Mouse (Mus musculus) liver, embryonic 13.5 days (tissue): ENCODE results near the gene Elp1. TPM values are rescaled to one million over a fixed set of nuclear protein-coding genes. Genes with fewer than 3 reads are reported as not detected.

ENCODE experiments used
- ATAC-seq: fragments of 200-750 bp; cut with Nextera tagmentation; 2 replicates; pipeline ENCODE4 v1.8.0; 2017; ENCODE audit warnings: low read depth, mild to moderate bottlenecking, moderate number of reproducible peaks, moderate library complexity
- DNase-seq: peaks from one replicate; pipeline ENCODE4 v3.0.0; 2022
- H3K27ac ChIP-seq: fragments of 300-500 bp; sonication (generic); 2 replicates; pipeline ENCODE4 v1.5.1; 2015; ENCODE audit warnings: moderate library complexity, mild to moderate bottlenecking, inconsistent platforms
- H3K27me3 ChIP-seq: fragments of 300-500 bp; sonication (generic); 2 replicates; pipeline ENCODE4 v1.6.1; 2015; ENCODE audit warnings: mild to moderate bottlenecking, inconsistent platforms
- H3K36me3 ChIP-seq: fragments of 300-500 bp; sonication (generic); 2 replicates; pipeline ENCODE4 v1.6.1; 2015; ENCODE audit warnings: mild to moderate bottlenecking, inconsistent platforms
- H3K4me1 ChIP-seq: fragments of 300-500 bp; sonication (generic); replicated peaks from 2 replicates; pipeline ENCODE4 v1.6.1; 2015; ENCODE audit warnings: inconsistent platforms
- H3K4me2 ChIP-seq: fragments of 300-500 bp; sonication (generic); 2 replicates; pipeline ENCODE4 v1.6.1; 2015; ENCODE audit warnings: inconsistent platforms, mild to moderate bottlenecking, moderate library complexity
- H3K4me3 ChIP-seq: fragments of 300-500 bp; sonication (generic); replicated peaks from 2 replicates; pipeline ENCODE4 v1.5.1; 2015; ENCODE audit warnings: mild to moderate bottlenecking, inconsistent platforms
- H3K9ac ChIP-seq: fragments of 300-500 bp; sonication (generic); 2 replicates; pipeline ENCODE4 v1.6.1; 2015; ENCODE audit warnings: mild to moderate bottlenecking, inconsistent platforms
- H3K9me3 ChIP-seq: fragments of 300-500 bp; sonication (generic); replicated peaks from 2 replicates; pipeline ENCODE4 v1.6.1; 2016; ENCODE audit warnings: inconsistent platforms
- WGBS: fragments of 180-500 bp; shearing (Covaris S2); methylation state at CpG from one replicate; pipeline ENCODE4 v1.1.7; 2015; ENCODE audit not compliant: insufficient replicate concordance; 5-methylcytosine and 5-hydroxymethylcytosine counted together
- polyA plus RNA-seq: library from polyadenylated mRNA; unstranded; fragments of >200 nt; fragmentation: Nextera tagmentation; extraction: Ambion mirVana; gene quantifications from 2 replicates; pipeline ENCODE4 v1.2.1, GENCODE M21; 2015

Gene Elp1
- polyA plus RNA-seq = 14.8 and 15.7 TPM in 2 replicates

GRCm38 (mm10) chr4:56801907-56802668 is at the start of gene Elp1, which contains the start of gene Fam206a:
TSS of gene Elp1 (minus strand) at chr4:56802331.
TSS of gene Fam206a (plus strand) at chr4:56802345.
- Histone ChIP-seq H3K36me3 (peaks cover 46% of the 10 kb centered on the region), H3K4me3 (peak within 1 kb of the TSS; percentile 80), H3K9ac (peak within 1 kb of the TSS; percentile 80), H3K4me2 (peak within 1 kb of the TSS; percentile 92), H3K9me3 (no peaks in the 10 kb centered on the region), H3K27ac (peak within 1 kb of the TSS; percentile 40), H3K4me1 (peaks cover 28% of the 10 kb centered on the region), H3K27me3 (no peaks in the 10 kb centered on the region)
- WGBS = under 1% methylated on average over 72 of the region's 72 CpGs
- peak; percentile 92 for ATAC-seq
- DNase-seq = peak; percentile 89

DNA sequence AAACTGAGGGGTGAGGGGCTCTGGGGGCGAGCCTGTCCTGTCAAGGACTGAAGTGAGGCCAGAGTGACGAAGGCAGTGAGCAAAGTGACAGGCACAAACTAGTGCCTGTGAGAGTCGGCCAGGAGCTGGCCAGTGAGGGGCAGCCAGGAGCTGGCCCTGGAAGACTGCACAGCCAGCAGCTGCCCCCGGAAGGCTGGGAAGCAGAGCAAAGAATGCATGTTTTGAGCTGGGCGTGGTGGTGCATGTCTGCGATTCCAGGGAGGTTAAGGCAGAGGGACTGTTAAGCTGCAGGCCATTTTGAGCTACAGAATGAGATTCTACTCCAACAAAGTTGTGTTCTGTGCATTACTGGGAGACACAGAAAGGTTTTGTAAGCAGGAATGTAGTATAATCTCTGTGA is 48.6 kb upstream of the Elp1 start:
- peaks cover 6% of the 10 kb centered on the region for H3K4me1 ChIP-seq
- H3K27ac ChIP-seq = no peak overlapping the region
- no peak for DNase-seq
- H3K4me2 ChIP-seq = no peak overlapping the region
- no peaks in the 10 kb centered on the region for H3K9me3 ChIP-seq
- 58% methylated on average over 6 of the region's 6 CpGs for WGBS
- no peak overlapping the region for H3K4me3 ChIP-seq
- no peak for ATAC-seq
- peaks cover 2% of the 10 kb centered on the region for H3K36me3 ChIP-seq
- no peaks in the 10 kb centered on the region for H3K27me3 ChIP-seq
- H3K9ac ChIP-seq = no peak overlapping the region

GRCm38 (mm10) chr4:56848044-56848443 is 45.9 kb upstream of the Elp1 start:
- Histone ChIP-seq H3K4me2 (no peak overlapping the region), H3K27ac (no peak overlapping the region), H3K4me1 (peaks cover 6% of the 10 kb centered on the region), H3K9ac (no peak overlapping the region), H3K27me3 (no peaks in the 10 kb centered on the region), H3K4me3 (no peak overlapping the region), H3K9me3 (no peaks in the 10 kb centered on the region), H3K36me3 (peaks cover 20% of the 10 kb centered on the region)
- no peak for ATAC-seq
- DNase-seq = no peak
- WGBS = 84% methylated on average over 6 of the region's 6 CpGs

DNA sequence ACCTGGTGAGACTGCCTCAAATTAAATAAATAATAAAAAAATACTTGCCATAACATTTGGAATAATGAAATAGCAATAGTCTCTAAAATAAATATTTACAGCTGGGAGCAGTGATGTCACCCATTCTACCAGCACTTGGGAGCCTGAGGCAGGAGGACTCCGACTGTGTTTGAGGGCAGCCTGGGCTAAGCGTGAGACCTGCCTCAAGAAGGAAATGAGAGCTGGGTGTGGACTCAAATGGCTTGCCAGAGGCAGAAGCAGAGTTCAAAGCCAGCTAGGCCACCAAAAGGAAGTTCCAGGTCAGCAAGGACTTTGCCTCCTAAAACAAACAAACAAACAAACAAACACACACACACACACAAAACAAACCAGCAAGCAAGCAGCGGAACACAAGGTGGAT is 45.3 kb upstream of the Elp1 start:
- Histone ChIP-seq H3K4me2 (no peak overlapping the region), H3K27me3 (no peaks in the 10 kb centered on the region), H3K27ac (no peak overlapping the region), H3K4me3 (no peak overlapping the region), H3K9ac (no peak overlapping the region), H3K4me1 (peaks cover 6% of the 10 kb centered on the region), H3K36me3 (peaks cover 20% of the 10 kb centered on the region), H3K9me3 (no peaks in the 10 kb centered on the region)
- no peak for ATAC-seq
- 86% methylated on average over 3 of the region's 3 CpGs for WGBS
- DNase-seq = no peak

- Histone ChIP-seq H3K9ac (no peak overlapping the region), H3K4me1 (peaks cover 6% of the 10 kb centered on the region), H3K27ac (no peak overlapping the region), H3K4me3 (no peak overlapping the region), H3K36me3 (peaks cover 25% of the 10 kb centered on the region), H3K27me3 (no peaks in the 10 kb centered on the region), H3K4me2 (no peak overlapping the region), H3K9me3 (no peaks in the 10 kb centered on the region)
- ATAC-seq = no peak
- WGBS = 68% methylated on average over 12 of the region's 12 CpGs
- no peak for DNase-seq
Observed at GRCm38 (mm10) chr4:56845896-56846533, 43.9 kb upstream of the Elp1 start.

DNA sequence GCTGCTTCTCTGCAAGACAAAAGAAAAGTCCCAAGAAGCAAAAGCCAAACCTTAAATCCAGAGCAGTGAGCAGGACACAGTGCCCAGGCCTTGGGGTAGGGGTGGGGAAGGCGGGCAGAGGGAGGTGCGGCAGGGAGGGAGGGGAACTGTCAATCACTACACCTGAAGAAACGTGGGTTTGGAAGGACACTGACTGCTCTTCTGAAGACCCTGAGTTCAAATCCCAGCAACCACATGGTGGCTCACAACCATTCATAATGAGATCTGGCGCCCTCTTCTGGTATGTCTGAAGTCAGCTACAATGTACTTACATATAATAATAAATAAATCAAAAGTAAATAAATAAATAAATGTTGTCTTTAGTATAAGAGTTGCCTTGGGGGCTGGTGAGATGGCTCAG is 42.8 kb upstream of the Elp1 start:
- Histone ChIP-seq H3K27ac (no peak overlapping the region), H3K4me2 (no peak overlapping the region), H3K27me3 (no peaks in the 10 kb centered on the region), H3K36me3 (peaks cover 29% of the 10 kb centered on the region), H3K9ac (no peak overlapping the region), H3K4me1 (no peaks in the 10 kb centered on the region; the same call in 1 of the 2 replicates), H3K9me3 (no peaks in the 10 kb centered on the region), H3K4me3 (no peak overlapping the region)
- no peak for DNase-seq
- ATAC-seq = no peak
- WGBS = 67% methylated on average over 4 of the region's 4 CpGs

- DNase-seq = no peak
- H3K27me3 ChIP-seq = no peaks in the 10 kb centered on the region
- H3K9ac ChIP-seq = no peak overlapping the region
- no peak for ATAC-seq
- no peak overlapping the region for H3K4me3 ChIP-seq
- no peaks in the 10 kb centered on the region; the same call in 1 of the 2 replicates for H3K4me1 ChIP-seq
- 64% methylated on average over 2 of the region's 2 CpGs for WGBS
- no peaks in the 10 kb centered on the region for H3K9me3 ChIP-seq
- no peak overlapping the region for H3K27ac ChIP-seq
- H3K36me3 ChIP-seq = peaks cover 32% of the 10 kb centered on the region
- no peak overlapping the region for H3K4me2 ChIP-seq
Observed at GRCm38 (mm10) chr4:56843963-56844362, 41.8 kb upstream of the Elp1 start.

DNA sequence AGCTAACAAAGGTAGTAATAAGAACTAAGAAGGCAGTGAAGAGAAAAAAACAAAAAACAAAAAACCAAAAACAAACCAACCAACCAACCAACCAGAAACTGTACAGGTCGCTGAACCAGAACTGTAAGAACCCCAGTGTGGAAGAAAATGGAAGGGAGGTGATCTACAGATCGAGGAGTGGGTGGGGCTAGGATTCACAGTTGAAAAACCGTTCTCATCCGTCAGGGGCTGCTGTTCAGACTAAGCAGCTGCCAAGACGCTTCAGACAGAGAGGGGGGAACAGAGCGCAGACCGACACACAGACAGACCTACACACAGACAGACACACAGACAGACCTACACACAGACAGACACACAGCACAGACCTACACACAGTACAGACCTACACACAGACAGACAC is 40.4 kb upstream of the Elp1 start:
- Histone ChIP-seq H3K4me3 (no peak overlapping the region), H3K4me1 (no peaks in the 10 kb centered on the region; the same call in 1 of the 2 replicates), H3K27me3 (no peaks in the 10 kb centered on the region), H3K9me3 (no peaks in the 10 kb centered on the region), H3K27ac (peak overlapping the region; percentile 39; the same call in 1 of the 2 replicates), H3K4me2 (no peak overlapping the region), H3K36me3 (peaks cover 39% of the 10 kb centered on the region), H3K9ac (no peak overlapping the region)
- DNase-seq = no peak
- WGBS = 58% methylated on average over 7 of the region's 7 CpGs
- no peak for ATAC-seq

- ATAC-seq = no peak
- no peak for DNase-seq
- Histone ChIP-seq H3K27me3 (no peaks in the 10 kb centered on the region), H3K4me1 (no peaks in the 10 kb centered on the region; the same call in 1 of the 2 replicates), H3K4me3 (no peak overlapping the region), H3K9me3 (no peaks in the 10 kb centered on the region), H3K27ac (no peak overlapping the region), H3K36me3 (peaks cover 40% of the 10 kb centered on the region), H3K9ac (no peak overlapping the region), H3K4me2 (no peak overlapping the region)
- WGBS = 67% methylated on average over 3 of the region's 3 CpGs
Observed at GRCm38 (mm10) chr4:56840297-56840696, 38.2 kb upstream of the Elp1 start.

DNA sequence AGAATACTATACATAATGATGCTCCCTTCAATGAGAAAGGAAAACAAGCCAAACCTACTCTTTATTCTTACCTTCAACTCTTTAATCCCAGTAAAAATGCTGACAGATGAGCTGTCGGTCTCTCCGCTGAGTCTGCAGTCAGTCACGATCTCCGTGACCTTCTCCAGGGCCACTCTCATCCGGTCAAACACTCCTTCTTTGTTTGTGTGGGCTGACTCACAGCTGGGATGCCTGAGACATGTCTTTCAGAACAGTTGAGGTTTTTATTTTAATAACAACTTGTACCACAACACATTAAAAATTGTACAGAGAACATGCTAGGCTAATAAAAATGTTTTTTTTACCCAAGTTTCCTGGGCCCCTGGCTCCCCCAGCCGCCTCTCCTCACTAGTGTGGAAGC is 35.5 kb upstream of the Elp1 start:
- no peak for ATAC-seq
- H3K27ac ChIP-seq = no peak overlapping the region
- DNase-seq = no peak
- 75% methylated on average over 6 of the region's 6 CpGs for WGBS
- peaks cover 35% of the 10 kb centered on the region for H3K36me3 ChIP-seq
- no peaks in the 10 kb centered on the region for H3K27me3 ChIP-seq
- H3K4me2 ChIP-seq = no peak overlapping the region
- H3K9ac ChIP-seq = no peak overlapping the region
- H3K9me3 ChIP-seq = no peaks in the 10 kb centered on the region
- H3K4me3 ChIP-seq = no peak overlapping the region
- no peaks in the 10 kb centered on the region; the same call in 1 of the 2 replicates for H3K4me1 ChIP-seq

DNA sequence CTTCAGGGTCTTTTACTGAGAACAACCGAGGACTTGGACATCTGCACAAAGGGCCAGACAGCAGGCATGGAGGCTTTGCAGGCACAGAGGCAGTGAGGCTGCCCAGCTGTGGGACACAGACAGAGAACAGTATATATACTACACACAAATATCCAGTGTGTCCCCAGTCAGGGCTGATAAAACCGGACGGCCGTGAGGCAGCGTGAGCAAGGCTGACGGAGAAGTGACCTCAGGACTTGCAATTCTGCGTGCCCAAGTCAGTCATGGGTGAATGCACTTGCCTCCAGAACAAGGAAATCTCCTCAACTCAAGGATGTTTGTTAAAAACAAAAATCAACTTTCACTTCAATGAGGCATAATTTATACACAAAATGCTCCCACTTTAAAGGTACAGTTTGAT is 29.9 kb upstream of the Elp1 start:
- peaks cover 37% of the 10 kb centered on the region for H3K36me3 ChIP-seq
- no peaks in the 10 kb centered on the region for H3K9me3 ChIP-seq
- ATAC-seq = no peak
- no peak overlapping the region for H3K27ac ChIP-seq
- H3K27me3 ChIP-seq = no peaks in the 10 kb centered on the region
- no peak overlapping the region for H3K9ac ChIP-seq
- H3K4me3 ChIP-seq = no peak overlapping the region
- H3K4me1 ChIP-seq = no peaks in the 10 kb centered on the region
- no peak overlapping the region for H3K4me2 ChIP-seq
- DNase-seq = no peak
- 79% methylated on average over 7 of the region's 7 CpGs for WGBS
